Mouse (Mus musculus) 416B (cell line): Measurements from ENCODE around the gene Pip5k1c.

Experiments used
- DNase-seq: peaks from one replicate; pipeline ENCODE4 v3.0.0; 2011; ENCODE audit warnings: low read depth

The Pip5k1c gene

DNA sequence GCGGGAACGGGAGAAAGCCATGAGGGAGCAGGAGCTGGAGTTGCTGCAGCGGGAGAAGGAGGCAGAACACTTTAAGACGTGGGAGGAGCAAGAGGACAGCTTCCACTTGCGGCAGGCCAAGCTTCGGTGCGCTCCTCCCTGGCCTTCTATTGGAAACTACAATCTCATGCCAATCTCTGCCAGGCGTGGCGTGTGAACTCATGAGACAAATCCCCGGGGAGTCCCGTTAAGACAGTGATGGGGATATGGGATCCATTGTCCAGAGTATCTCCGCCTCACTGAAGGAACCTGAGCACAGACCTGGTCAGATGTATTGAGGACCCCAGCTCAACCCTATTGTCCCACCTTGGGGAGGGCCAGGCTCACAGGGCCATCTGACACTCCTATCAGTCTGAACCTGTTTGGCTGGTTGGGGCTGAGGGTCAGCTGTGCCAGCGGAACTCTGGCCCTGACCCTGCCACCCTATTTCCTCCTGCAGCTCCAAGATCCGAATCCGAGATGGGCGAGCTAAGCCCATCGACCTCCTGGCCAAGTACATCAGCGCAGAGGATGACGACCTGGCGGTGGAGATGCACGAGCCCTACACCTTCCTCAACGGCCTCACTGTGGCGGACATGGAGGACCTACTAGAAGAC is 30.5 kb downstream of the Pip5k1c start:
- no peak for DNase-seq

DNA sequence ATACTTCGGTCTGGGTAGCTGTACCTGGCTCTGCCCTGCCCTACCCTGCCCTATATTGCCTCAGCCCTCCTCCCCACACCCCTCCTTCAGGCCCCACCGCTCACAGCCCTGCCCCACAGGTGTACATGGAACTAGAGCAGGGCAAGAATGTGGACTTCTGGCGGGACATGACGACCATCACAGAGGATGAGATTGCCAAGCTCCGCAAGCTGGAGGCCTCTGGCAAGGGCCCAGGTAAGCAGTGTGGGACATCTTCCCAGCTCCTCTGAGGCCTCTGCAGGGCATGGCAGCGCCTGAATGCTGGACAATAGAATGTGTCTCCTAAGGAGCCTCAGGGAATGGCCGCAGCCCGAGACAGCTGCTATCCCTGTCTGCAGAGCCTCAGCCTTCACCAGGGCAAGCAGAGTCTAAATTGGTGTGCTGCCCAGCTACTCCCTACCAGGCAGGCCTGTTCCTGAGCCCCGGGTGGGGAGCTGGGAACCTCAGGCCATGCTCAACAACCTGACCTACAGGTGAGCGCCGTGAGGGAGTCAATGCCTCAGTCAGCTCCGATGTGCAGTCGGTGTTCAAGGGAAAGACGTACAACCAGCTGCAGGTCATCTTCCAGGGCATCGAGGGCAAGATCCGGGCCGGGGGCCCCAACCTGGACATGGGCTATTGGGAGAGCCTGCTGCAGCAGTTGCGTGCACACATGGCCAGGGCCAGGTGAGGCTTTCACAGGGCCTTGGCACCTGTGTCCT is 31.2 kb downstream of the Pip5k1c start:
- DNase-seq: no peak

DNA sequence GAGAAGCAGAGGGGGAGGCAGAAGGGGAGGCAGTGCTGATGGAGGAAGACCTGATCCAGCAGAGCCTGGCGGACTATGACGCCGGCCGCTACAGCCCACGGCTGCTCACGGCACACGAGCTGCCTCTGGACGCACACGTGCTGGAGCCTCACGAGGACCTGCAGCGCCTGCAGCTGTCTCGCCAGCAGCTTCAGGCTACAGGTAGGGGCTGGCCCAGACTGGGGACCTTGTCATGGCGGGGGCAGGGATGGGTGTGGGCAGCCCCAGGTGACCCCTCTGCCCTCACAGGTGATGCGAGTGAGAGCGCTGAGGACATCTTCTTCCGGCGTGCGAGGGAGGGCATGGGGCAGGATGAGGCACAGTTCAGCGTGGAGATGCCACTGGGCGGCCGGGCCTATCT is 32.4 kb downstream of the Pip5k1c start:
- no peak for DNase-seq

DNA sequence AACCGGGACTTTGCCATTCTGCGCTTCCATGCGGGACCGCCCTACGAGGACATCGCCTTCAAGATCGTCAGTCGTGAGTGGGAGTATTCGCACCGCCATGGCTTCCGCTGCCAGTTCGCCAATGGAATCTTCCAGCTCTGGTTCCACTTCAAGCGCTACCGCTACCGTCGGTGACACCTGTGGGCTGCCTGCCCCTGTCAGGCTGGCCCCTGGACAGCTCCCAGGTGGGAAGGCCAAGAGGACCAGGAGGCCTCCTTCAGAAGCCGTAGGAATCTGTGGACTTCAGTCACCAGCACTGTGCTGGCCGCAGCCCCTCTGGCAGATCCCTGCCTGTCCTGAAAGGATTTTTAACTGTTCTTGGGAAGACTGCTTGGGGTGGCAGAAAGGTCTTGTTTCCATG is 33.0 kb downstream of the Pip5k1c start:
- no peak for DNase-seq

DNA sequence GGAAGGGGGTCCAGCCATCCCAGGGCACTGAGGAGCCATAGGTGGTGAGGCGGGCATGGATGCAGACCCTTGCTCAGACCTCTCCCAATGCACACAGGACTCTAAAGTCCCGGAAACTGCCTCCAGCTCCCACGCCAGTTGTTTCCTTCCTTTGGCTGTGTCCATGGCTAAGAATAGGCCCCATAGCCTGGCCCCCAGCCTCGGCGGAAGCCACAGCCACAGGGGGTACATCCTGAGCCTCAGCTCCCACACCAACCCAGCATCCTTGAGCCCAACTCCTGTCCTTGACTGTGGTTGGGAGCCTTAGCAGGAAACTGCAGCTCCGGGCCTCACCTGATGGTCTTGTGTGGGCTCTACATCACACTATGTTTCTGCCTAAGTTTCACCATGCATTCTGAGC is 34.1 kb downstream of the Pip5k1c start:
- DNase-seq: peak; percentile 87

DNA sequence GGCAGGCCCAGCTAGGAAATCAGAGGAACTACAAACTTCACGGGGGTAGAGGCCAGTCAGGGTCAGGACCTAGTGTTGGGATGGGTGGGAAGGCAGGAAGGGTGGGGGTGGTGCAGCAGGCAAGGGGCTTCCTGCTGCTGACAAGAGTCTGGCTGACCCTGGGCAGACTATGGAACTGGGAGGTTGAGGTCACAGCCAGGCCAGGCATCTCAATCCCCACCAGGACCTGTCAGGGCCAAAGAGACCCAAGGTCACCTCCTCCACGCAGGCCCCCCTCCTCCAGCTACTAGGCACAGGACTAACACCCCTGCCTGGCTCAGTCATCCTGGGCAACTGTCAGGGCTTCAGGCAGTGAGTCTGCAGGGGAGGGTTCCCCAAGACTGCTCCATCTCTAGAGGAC is 35.2 kb downstream of the Pip5k1c start:
- no peak for DNase-seq

DNA sequence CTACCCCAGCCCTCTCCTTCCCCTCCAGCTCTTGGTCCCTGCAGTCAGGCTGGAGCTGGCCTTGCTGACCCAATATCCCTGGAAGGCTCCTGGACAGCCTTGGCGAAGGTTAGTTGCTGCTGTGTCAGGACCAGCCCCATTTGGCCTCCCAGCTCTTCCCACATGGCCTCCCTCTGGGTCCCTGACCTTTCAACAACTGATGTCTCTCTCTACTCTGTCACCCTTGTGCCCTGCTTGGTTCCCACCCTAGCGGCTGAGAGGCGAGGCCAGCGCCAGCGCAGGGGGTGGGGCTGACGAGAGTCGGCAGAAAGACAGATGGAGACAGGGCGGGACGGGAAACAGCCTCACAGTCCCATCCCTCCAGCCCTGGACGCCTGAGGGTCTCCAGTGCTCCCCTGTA is 35.6 kb downstream of the Pip5k1c start, which contains the start of gene Tbxa2r:
TSS of gene Tbxa2r (plus strand) at position 346 of the 400 bp plus-strand sequence.
- DNase-seq: no peak

DNA sequence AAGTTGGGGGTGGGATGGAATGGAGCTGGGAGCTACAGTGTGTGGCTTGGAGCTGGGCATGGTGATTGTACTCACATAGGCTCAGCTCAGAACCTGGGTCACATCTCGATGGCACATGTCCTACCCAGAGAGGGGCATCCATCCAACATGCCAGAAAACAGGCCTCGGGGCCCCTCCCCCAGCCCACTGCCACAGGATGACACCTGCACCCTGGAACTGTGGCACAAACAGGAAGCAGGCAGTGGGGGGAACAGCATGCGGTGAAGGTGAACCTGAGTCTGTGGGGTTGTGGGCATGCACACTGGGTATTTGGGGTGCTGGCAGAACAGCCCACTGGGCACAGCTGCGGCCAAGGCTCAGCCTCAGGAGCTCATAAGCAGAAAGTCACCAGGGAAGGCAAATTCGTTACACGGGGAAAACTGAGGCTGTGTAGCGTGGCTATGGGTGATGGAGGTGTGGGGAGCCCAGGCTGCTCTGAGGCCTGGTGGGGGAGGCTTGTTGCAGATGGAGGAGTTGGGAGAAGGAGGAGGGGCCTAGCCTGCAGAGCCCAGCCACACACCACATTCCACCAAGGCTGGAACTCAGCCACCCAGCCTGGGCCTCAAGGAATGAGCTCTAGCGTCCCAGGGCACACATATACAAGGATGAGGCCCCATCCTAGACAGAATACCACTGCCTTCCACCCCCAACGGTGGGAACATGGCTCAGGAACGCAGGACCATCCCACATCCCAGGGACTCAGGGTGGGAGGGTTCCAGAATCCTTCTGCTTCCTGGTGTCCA is 36.6 kb downstream of the Pip5k1c start:
- DNase-seq: no peak

DNA sequence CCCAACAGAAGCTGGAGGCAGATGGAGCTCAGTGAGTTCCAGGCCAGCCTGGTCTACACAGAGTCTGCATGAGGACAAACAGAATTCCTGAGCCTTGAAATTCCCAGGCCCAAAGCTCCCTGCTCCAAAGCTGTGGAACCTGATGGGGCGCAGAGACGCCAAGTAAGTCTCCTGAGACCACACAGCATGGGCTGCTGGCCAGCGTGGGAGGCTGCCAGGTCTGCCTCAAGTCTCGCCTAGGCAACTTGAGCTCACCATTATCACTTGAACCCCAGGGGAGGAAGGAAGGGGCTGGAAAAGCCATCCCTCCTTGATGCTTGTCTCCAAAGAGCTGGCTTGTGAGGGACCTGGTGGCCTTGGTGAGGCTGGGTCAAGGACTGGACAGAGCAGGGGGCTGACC is 37.2 kb downstream of the Pip5k1c start:
- no peak for DNase-seq

DNA sequence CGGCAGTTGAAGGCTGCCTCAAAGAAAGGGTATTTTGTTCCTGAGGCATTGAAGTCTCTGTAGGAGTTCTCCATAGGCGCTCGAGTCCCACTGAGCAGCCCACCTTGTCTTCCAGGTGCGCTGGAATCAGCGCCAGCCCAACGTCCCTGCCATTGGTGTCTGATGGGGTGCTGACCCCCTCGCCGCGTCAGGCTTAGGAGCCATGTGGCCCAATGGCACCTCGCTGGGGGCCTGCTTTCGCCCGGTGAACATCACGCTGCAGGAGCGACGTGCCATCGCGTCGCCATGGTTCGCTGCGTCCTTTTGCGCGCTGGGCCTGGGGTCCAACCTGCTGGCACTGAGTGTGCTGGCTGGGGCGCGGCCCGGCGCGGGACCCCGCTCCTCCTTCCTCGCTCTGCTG is 39.5 kb downstream of the Pip5k1c start:
- DNase-seq: no peak

DNA sequence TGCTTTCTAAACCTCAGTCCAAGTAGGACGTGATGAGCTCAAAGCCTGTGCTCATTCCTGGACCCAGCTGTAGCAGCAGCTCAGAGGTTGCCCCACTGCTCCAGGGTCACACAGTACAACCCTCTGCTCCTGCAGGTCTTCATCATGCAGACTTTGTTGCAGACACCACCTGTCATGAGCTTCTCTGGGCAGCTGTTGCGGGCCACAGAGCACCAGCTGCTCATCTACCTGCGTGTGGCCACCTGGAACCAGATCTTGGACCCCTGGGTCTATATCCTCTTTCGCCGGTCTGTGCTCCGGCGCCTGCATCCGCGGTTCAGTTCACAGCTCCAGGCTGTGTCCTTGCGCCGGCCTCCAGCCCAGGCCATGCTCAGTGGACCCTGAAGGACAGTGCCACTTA is 41.6 kb downstream of the Pip5k1c start:
- no peak for DNase-seq

DNA sequence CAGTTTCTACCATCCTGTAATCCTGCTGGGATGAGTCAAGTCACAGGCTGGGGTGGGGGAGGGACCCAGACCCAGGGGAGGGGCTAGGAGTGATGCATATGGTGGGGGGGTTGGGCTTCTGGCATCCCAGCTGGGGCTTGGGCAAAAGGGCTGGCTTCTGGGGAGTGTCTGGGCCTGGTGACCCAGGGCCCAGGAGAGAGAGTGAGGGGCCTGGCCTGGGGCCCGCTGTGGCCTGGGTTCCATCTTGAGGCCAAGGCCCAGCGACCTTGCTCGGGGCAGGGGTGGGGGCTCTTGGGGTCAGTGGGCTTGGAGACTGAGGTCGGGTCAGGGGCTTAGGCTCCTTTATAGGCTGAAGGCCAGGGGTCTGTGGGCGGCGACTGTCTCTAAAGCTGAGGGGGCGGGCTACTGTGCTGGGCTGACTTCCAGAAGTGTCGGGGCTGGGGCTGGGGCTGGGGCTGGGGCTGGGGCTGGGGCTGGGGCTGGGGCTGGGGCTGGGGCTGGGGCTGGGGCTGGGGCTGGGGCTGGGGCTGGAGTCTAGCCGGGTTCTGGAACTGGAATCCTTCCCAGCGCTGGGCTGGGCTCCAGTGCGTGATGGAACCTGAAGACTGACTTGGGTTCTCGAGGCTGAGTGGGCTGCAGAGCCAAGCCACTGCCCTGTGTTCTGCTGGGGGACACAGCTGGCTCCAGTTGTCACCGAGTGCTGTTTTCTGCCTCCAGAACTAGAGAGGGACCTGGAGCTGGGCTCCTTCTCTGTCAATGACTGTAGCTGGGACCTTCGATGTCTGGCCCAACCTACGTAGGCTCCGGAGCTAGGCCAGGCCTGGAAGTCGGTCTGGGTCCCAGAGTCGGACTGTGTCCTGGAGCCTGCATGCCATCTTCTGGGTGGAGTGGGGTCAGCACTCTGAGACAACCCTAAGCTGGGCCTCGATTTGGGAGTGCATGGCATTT is 42.9 kb downstream of the Pip5k1c start:
- DNase-seq: no peak

DNA sequence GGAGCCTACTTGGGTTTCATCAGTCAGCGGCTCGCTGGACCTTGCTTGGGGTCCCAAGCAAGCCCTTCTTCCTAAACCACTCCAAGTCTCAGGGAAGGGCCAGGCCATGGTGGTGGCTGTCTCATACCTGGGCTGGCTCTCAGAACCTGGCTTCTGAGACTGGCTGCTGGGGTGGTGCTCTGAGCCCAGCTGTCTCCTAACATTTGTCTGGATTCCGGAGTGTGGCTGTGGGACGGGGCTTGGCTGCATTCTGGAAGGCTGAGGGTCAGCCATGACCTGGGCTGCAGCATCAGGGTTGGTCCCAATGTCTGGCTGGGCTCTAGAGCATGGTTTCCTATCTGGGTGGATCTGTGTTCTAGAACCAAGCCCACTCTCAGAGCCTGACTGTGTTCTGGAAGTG is 43.8 kb downstream of the Pip5k1c start:
- no peak for DNase-seq

DNA sequence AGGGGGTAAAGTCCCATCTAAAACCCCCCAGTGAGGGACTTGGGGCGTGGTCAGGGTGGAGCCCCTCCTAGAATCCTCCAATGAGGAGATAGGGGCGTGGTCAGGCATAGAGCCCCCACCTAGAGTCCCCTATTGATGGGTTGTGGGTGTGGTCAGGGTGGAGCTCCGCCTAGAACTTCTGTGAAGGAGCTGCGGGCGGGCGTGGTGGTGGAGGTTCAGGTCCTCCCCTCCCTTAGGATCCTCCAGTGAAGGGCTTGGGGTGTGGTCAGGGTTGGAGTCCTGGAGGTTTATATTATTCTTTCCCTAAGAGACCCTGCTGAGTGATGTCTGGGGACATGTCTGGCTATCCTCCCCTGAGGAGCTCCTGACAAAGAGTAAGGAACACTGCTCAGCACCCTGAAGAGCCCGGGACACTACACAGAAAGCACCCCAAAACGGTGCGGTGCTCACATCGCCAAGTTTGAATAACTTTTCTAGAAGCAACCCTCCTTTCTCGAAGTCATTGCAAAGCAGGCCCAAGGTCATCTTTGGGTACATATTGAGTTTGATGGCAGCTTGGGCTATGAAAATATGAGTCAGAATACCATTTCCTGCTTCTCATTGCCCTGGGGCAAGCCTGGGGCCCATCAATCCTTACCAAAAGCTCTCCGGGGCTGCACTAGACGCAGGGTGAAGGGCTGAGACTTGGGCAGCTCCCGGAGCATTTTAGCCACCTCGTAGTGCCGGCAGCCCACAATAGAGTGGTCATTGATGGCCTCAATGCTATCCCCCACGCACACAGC is 48.0 kb downstream of the Pip5k1c start:
- peak; percentile 72 for DNase-seq

DNA sequence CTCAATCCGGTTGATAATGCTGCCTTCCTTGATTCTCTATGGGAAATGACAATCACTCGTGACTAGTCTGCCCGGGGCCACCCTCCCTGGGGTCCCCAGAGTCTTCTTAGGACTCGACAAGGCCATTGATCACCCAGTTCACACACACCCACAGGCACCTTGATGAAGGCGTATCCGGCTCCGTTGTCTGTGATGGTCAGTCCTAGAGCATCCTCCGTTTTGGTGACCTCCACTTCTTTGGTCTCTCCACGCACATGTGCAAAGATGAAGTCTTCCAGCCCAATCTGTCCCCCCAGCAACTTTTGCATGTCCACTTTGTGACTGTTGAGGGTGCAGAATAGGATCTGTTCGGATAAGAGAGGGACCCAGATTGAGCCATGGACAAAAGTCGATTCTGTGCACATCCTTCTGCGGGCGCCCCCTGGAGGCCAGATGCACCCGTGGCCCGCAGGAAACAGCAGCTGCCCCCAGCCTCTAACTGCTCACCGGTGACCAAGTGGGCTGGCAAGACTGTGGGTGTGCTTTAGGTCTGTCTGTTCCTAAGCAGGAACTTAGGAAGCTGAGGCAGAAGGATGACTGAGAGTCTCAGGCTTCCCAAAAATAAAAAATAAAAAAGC is 48.7 kb downstream of the Pip5k1c start:
- peak; percentile 74 for DNase-seq

DNA sequence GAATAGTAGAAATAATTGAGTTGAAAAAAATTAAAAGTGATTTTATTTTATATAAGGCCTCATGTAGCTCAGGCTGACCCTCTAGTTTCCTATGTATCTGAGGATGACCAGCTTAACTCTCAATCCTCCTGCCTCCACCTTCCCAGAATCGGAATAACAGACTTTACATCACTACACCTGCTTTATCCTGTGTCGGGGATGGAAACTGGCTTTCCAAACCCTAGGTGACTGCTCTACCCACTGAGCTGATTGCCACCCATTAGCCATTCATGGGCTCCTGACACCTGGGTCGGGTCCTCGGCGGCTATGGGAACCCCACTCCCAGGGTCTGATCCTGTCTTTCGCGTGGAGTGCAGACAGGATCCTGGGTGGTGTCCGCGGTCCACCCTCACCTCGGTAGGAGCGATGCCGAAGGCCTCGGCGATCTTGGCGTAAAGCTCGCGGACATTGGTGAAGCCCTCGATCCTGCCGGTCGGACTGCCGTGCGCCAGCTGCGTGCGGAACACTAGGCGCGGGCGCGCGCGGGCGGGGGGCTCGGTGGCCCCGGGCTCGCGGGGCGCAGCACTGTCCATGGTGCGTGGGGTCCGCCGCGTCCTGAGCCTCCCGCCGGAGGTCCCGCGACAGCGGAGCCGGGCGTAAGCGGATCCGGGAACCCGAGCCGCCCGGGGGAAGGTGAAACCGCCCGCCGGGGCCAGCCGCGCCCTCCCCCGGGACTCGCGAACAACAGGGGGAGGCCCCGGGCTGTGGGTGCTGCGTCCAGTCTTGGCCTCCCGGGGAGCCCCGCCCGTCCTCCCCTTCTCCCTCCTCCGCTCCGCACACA is 50.1 kb downstream of the Pip5k1c start, which contains the start of gene Gipc3:
TSS of gene Gipc3 (minus strand) at position 581 of the 820 bp plus-strand sequence.
- DNase-seq: no peak

DNA sequence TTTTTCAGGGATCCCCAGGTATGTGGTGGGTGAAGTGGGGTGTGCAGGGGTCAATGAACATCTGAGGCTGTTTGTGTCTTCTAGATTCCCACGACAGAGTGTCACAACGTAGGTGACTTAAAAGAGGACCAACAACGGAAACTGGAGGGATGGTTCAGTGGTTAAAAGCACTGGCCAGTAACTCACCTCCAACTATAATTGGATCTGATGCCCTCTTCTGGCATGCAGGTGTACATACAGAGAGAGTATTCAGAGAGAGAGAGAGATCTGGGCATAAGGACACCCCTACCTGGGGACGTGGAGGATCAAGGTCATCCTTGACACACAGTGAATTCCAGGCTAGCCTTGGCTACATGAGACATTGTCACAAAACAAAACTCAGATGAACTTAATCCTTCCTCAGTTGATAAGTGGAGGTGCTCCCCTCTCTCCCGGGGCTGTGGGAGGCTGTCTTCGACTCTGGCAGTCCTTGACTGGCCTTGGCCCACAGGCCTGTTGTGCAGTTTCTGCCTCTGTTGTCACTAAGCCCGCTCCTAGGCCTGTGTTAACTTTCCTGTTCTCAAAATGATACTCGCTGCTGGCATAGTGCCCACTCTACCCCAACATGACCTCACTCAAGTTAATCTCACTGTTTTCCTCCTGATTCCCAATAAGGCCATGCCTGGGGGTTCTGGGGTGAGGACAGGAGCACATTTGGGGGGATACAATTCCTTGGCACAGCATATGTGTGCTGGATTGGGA is 51.8 kb downstream of the Pip5k1c start:
- DNase-seq: peak; percentile 78

DNA sequence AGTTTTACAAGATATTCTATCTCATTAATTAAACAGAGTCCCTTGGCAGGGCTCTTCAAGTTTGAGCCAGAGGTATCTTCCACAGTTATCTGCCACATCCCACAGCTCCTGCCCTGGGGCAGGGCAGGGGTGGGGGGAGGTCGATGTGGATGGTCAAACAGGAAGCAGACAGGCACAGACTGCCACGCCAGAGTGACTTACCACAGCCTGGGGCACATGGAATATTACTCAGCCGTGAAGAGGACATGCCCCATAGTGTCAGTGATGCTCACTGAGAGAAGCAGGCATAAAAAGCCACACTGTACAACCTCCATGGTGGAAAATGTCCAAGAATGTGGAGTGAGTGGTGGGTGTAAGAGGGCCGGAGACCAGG is 52.4 kb downstream of the Pip5k1c start:
- no peak for DNase-seq

DNA sequence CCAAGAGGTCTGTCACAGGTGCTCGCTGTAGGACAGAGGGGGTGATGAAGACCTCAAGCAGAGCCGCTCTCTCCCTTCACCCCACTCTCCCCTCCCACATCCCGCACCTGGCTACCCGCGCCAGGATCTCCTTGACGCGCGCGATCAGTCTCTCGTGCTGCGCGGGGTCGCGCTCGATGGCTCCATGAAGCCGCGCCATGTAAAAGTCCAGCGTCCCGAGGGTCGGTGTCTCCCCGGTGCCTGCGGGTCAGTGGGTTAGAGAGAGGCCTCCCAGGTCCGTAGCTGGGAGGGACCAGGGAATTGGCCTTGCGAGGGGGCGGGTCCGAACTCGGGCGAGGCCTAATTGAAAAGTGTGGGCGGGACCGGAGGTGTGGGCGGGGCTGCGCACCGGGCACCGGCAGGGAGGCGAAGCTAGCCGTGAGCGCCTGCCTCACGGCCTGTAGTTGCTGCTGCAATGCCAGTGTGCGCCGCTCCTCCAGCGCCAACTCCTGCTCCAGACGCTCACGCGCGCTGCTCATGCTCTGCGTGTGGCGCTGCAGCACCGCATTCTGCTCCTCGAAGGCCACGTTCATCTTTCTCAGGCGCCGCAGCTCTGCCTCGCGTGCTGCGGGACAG is 53.8 kb downstream of the Pip5k1c start:
- no peak for DNase-seq
